Mouse (Mus musculus): Measurements from ENCODE around the gene Htra2. TPM values are rescaled to one million over a fixed set of nuclear protein-coding genes. Genes with fewer than 3 reads are reported as not detected.
A peak's percentile ranks its signal among the peaks of the same experiment; 100 is the strongest.

Htra2 gene
- polyA plus RNA-seq, 1 experiment from 2014 or later: 42.9 TPM

DNA sequence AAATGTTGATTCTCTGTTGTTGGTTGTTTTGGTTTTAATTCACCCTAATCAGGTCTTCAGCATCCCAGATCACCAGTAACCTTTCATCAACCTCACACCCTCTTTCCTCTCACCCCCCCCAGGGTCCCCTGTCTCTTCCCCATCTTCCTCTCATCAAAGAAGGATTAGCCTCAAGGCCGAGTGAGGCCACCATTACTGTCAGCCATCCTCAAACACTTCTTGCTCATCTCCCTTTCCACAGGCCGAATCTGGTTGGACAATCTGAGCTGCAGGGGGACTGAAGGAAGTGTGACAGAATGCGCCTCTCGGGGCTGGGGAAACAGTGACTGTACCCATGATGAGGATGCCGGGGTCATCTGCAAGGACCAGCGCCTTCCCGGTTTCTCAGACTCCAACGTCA is 17.9 kb downstream of the Htra2 start:
- no peak overlapping the region for H3K9ac ChIP-seq
- no peak for ATAC-seq (ENCODE audit: low FRiP score)
- WGBS: 83% methylated on average over 8 of the region's 8 CpGs
- H3K4me2 ChIP-seq (replicated peaks): no peak overlapping the region
- H3K27me3 ChIP-seq (ENCODE audit: control insufficient read depth, insufficient read depth, low read length): peaks cover 28% of the 10 kb centered on the region
- no peak for DNase-seq (ENCODE audit: low spot score)
- H3K36me3 ChIP-seq (replicated peaks; ENCODE audit: control insufficient read depth, insufficient read depth): no peaks in the 10 kb centered on the region
- peaks cover 23% of the 10 kb centered on the region; the same call in 1 of the 2 replicates for H3K4me1 ChIP-seq (replicated peaks; ENCODE audit: control insufficient read depth, insufficient read depth, low read length)
- H3K4me3 ChIP-seq (replicated peaks; ENCODE audit: low read length): no peak overlapping the region
- no peaks in the 10 kb centered on the region for H3K9me3 ChIP-seq (ENCODE audit: control insufficient read depth, low read length)
- H3K27ac ChIP-seq: no peak overlapping the region

DNA sequence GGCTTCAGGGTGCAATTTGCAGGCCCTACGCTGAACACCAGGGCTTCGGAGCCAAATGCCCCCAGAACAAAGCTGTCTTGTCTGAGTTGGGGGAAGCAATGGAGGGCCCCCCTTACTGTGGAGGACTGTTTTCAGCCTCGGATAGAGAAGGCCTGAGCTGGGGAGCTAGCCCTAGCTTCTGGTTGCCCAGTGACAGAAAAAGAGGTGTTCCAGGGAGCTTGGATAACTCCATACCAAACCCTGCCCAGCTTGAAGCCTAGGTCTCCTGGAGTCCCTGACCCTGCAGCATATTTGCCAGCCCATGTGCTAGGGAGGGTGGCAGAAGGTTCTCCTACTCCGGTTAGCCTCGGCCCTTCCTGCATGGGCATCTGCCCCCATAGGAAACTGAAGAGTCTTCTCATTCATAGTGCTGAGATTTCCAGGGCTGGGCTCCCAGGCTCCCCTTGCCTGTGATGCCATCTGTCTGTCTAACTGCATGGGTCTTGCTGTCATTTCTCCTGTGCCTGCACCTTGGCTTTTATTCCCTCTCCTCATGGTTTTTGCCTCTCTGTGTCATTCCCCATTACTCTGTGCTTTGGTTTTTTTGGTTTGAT is 20.5 kb downstream of the Htra2 start:
- Histone ChIP-seq H3K27me3 (ENCODE audit: control insufficient read depth, insufficient read depth, low read length) (peaks cover 43% of the 10 kb centered on the region), H3K9me3 (ENCODE audit: control insufficient read depth, low read length) (no peaks in the 10 kb centered on the region), H3K4me1 (replicated peaks; ENCODE audit: control insufficient read depth, insufficient read depth, low read length) (peaks cover 26% of the 10 kb centered on the region; the same call in 1 of the 2 replicates), H3K4me3 (replicated peaks; ENCODE audit: low read length) (peak overlapping the region; percentile 38), H3K27ac (0 out of 2 replicates have a peak overlapping the region, but pooled peaks have one; percentile 39), H3K9ac (0 out of 2 replicates have a peak overlapping the region, but pooled peaks have one; percentile 44), H3K36me3 (replicated peaks; ENCODE audit: control insufficient read depth, insufficient read depth) (no peaks in the 10 kb centered on the region), H3K4me2 (replicated peaks) (peak overlapping the region; percentile 67)
- ATAC-seq (ENCODE audit: low FRiP score) (no peak), DNase-seq (ENCODE audit: low spot score) (no peak)
- 28% methylated on average over 5 of the region's 5 CpGs for WGBS

DNA sequence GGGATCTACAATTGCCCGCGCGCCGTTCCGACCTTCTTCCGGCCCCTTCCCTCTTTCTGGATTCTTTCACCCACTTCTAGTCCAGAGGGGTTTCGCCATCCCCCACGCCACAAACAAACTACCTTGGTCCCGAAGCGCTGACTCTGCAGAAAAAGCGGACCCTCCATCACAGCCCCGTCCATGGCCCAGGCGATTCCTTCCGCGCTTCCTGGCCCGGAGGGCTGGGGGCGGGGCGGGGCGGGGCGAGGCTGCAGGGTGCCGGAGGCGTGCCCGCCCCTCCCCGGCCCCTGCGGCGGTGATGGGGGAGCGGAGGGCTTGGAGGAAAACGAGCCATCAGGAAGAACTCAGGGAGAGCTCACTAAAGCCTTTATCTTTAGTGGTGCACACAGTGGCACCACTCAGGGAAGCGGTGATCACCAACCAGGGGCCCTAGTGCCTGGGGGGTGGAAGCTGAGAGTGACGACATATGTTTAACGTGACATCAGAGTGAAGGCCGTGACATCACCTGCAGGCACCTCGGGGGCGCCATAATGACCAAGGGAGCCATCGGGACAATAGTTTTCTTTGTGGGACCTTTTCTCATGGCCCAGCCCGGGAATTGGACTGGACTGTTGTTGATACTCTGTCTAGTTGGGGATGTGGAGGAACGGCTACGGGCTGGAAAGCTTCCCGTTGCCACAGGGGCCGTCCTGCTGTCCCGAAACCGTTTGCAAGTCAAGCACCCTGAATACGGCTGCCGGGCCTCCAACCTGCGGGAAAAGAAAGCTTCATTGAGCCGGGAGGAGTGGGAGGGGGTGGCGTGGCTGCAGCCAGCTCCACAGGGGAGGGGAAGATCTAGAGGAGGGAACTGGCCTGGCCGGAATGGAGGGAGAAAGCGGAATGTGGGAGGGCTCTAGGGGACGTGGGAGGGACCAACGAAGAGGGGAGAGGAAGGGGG is 21.6 kb downstream of the Htra2 start, which contains the start of the genes Dok1 and Loxl3:
TSS of gene Dok1 (minus strand) at position 223 of the 937 bp plus-strand sequence.
TSS of gene Loxl3 (plus strand) at position 925 of the 937 bp plus-strand sequence.
- WGBS: under 1% methylated on average over 51 of the region's 51 CpGs

DNA sequence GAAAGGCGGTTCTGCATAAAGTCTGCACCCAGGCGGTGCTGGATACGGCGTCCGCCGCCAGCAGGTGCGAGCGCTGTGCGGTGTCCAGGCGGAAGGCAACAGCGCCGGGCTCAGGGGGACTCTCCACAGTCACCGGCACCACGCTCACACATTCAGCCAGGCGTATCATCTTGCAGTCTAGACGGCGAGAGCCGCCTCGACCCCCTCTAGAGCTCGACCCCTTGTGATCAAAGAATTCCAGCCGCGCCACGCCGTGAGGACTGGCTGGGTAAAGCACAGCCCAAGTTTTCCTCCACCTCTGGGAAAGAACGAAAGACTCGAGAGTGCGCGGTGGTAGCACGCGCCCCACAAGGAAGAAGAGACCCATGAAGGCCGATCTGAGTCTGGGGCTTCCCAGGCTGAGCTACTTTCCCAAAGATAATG is 22.3 kb downstream of the Htra2 start:
- no peak overlapping the region for H3K27ac ChIP-seq
- peak; percentile 31 for DNase-seq (ENCODE audit: low spot score)
- peaks cover 19% of the 10 kb centered on the region; the same call in 1 of the 2 replicates for H3K4me1 ChIP-seq (replicated peaks; ENCODE audit: control insufficient read depth, insufficient read depth, low read length)
- H3K36me3 ChIP-seq (replicated peaks; ENCODE audit: control insufficient read depth, insufficient read depth): no peaks in the 10 kb centered on the region
- H3K4me2 ChIP-seq (replicated peaks): peak overlapping the region; percentile 67
- no peaks in the 10 kb centered on the region for H3K9me3 ChIP-seq (ENCODE audit: control insufficient read depth, low read length)
- 1% methylated on average over 31 of the region's 31 CpGs for WGBS
- peak; percentile 41 for ATAC-seq (ENCODE audit: low FRiP score)
- H3K27me3 ChIP-seq (ENCODE audit: control insufficient read depth, insufficient read depth, low read length): peaks cover 47% of the 10 kb centered on the region
- peak overlapping the region; percentile 38 for H3K4me3 ChIP-seq (replicated peaks; ENCODE audit: low read length)
- peak overlapping the region; percentile 44 for H3K9ac ChIP-seq

More for the DNA sequence above, 21.6 kb downstream of the Htra2 start, which contains the start of the genes Dok1 and Loxl3:
- peak within 1 kb of the TSS; percentile 67 for H3K4me2 ChIP-seq (replicated peaks)
- DNase-seq (ENCODE audit: low spot score) (peak; percentile 55), ATAC-seq (ENCODE audit: low FRiP score) (peak; percentile 52)
- peaks cover 23% of the 10 kb centered on the region; the same call in 1 of the 2 replicates for H3K4me1 ChIP-seq (replicated peaks; ENCODE audit: control insufficient read depth, insufficient read depth, low read length)
- no peaks in the 10 kb centered on the region for H3K36me3 ChIP-seq (replicated peaks; ENCODE audit: control insufficient read depth, insufficient read depth)
- no peaks in the 10 kb centered on the region for H3K9me3 ChIP-seq (ENCODE audit: control insufficient read depth, low read length)
- peaks cover 47% of the 10 kb centered on the region for H3K27me3 ChIP-seq (ENCODE audit: control insufficient read depth, insufficient read depth, low read length)
- H3K9ac ChIP-seq: peak within 1 kb of the TSS; percentile 44
- 0 out of 2 replicates have a peak within 1 kb of the TSS, but pooled peaks have one; percentile 39 for H3K27ac ChIP-seq
- peak within 1 kb of the TSS; percentile 38 for H3K4me3 ChIP-seq (replicated peaks; ENCODE audit: low read length)

DNA sequence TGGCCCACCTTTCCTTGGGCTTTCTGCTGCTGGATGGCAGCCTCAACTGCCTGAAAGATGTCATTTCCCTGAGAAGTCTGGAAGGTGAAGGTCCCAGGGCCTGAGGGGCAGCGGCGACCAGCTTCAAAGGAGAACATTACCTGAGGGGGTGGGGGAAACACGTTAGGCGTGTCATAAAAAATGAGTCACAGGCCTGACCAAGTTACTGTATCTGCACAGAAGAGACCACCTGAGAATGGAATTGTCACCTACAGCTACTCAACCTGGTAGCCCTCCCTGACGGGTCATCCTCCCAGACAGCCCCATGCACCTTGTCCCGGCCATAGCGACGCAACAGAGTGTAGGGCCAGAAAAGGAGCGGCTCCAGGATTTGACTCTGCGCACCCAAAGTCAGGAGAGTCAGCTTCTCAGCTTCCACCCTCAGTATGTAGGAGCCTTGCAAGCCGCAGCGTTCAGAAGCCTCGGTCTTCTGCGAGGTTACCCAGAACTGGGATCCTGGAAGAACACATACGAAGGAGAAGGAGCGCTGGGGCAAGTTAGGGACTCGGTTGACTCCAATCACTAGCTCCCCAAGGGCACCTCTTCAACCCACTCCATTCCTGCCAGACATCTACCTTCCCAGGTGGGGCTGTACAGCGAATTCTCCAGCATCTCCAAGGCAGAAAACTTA is 23.0 kb downstream of the Htra2 start:
- Histone ChIP-seq H3K4me2 (replicated peaks) (peak overlapping the region; percentile 67), H3K4me3 (replicated peaks; ENCODE audit: low read length) (peak overlapping the region; percentile 38), H3K9ac (peak overlapping the region; percentile 44; the same call in 1 of the 2 replicates), H3K9me3 (ENCODE audit: control insufficient read depth, low read length) (no peaks in the 10 kb centered on the region), H3K4me1 (replicated peaks; ENCODE audit: control insufficient read depth, insufficient read depth, low read length) (peaks cover 19% of the 10 kb centered on the region; the same call in 1 of the 2 replicates), H3K27ac (no peak overlapping the region), H3K36me3 (replicated peaks; ENCODE audit: control insufficient read depth, insufficient read depth) (no peaks in the 10 kb centered on the region), H3K27me3 (ENCODE audit: control insufficient read depth, insufficient read depth, low read length) (peaks cover 47% of the 10 kb centered on the region)
- 13% methylated on average over 18 of the region's 18 CpGs for WGBS
- ATAC-seq (ENCODE audit: low FRiP score) (no peak), DNase-seq (ENCODE audit: low spot score) (no peak)

DNA sequence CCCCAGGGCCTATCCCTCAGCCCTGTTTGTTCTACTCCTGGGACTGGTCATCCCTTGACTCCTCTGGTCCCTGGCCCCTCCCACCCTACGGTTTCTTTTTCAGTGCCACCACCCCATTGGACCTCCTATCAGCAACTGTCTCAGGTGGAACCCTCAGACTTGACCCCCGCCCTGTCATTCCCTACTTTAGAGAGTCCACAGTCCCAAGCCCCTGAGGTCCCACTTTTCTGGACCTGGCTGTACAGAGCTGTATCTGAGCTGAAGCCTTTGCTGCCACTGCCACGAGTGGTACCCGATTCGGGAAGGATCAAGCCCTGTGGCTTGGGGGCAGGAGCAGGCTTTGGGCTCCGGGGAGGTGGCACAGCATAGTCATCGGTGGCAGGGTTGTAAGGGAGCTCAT is 24.0 kb downstream of the Htra2 start:
- peaks cover 19% of the 10 kb centered on the region; the same call in 1 of the 2 replicates for H3K4me1 ChIP-seq (replicated peaks; ENCODE audit: control insufficient read depth, insufficient read depth, low read length)
- no peak overlapping the region for H3K9ac ChIP-seq
- 58% methylated on average over 7 of the region's 7 CpGs for WGBS
- DNase-seq (ENCODE audit: low spot score): no peak
- H3K27ac ChIP-seq: no peak overlapping the region
- H3K36me3 ChIP-seq (replicated peaks; ENCODE audit: control insufficient read depth, insufficient read depth): no peaks in the 10 kb centered on the region
- no peak for ATAC-seq (ENCODE audit: low FRiP score)
- peaks cover 47% of the 10 kb centered on the region for H3K27me3 ChIP-seq (ENCODE audit: control insufficient read depth, insufficient read depth, low read length)
- no peak overlapping the region for H3K4me2 ChIP-seq (replicated peaks)
- no peaks in the 10 kb centered on the region for H3K9me3 ChIP-seq (ENCODE audit: control insufficient read depth, low read length)
- no peak overlapping the region for H3K4me3 ChIP-seq (replicated peaks; ENCODE audit: low read length)

DNA sequence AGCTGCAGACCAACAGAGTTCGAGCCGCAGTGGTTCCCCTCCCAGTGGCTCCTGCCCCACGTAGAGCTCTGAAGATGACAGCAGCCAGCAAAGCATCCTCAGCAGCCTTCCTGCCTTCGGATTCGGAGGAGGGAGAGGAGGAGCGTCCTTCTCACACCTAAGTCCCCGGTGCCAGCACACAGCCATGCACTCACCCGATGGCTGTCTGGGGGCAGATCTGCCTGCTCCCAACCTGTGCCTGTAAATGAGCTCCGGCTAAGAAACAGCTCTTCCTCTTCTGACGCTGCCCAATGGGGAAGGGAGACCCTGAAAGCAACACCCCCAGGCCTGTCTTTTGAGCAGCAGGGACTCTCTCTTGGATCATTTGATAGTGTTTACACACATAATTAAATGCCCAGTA is 25.3 kb downstream of the Htra2 start:
- Histone ChIP-seq H3K27me3 (ENCODE audit: control insufficient read depth, insufficient read depth, low read length) (peaks cover 45% of the 10 kb centered on the region), H3K27ac (no peak overlapping the region), H3K36me3 (replicated peaks; ENCODE audit: control insufficient read depth, insufficient read depth) (no peaks in the 10 kb centered on the region), H3K9ac (no peak overlapping the region), H3K4me2 (replicated peaks) (no peak overlapping the region), H3K4me1 (replicated peaks; ENCODE audit: control insufficient read depth, insufficient read depth, low read length) (peaks cover 19% of the 10 kb centered on the region; the same call in 1 of the 2 replicates), H3K9me3 (ENCODE audit: control insufficient read depth, low read length) (no peaks in the 10 kb centered on the region), H3K4me3 (replicated peaks; ENCODE audit: low read length) (no peak overlapping the region)
- DNase-seq (ENCODE audit: low spot score) (no peak), ATAC-seq (ENCODE audit: low FRiP score) (no peak)
- WGBS: 20% methylated on average over 10 of the region's 10 CpGs

DNA sequence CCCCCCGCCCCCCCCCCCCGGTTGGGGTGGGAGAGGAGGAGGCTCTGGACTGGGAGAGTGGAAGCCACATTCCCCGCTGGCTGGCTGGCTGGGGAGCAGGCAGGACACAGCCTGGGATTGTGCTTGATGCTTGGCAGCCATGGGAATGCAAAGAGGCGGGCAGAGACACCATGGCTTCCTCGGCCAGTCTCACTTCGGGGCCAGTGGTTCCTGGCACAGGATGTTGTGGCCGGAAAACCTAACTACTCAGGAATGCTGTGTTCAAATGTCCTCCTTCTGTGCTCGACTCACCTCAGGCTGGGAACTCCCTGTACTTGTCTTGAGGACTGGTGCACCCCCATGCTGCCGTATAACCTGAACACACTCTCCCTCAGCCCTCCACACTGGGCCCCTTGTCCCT is 27.4 kb downstream of the Htra2 start:
- H3K4me3 ChIP-seq (replicated peaks; ENCODE audit: low read length): no peak overlapping the region
- H3K36me3 ChIP-seq (replicated peaks; ENCODE audit: control insufficient read depth, insufficient read depth): no peaks in the 10 kb centered on the region
- H3K9me3 ChIP-seq (ENCODE audit: control insufficient read depth, low read length): no peaks in the 10 kb centered on the region
- no peak for ATAC-seq (ENCODE audit: low FRiP score)
- H3K27ac ChIP-seq: no peak overlapping the region
- WGBS: 68% methylated on average over 7 of the region's 9 CpGs
- no peak overlapping the region for H3K9ac ChIP-seq
- DNase-seq (ENCODE audit: low spot score): no peak
- H3K4me1 ChIP-seq (replicated peaks; ENCODE audit: control insufficient read depth, insufficient read depth, low read length): peaks cover 6% of the 10 kb centered on the region; the same call in 1 of the 2 replicates
- no peak overlapping the region for H3K4me2 ChIP-seq (replicated peaks)
- peaks cover 24% of the 10 kb centered on the region for H3K27me3 ChIP-seq (ENCODE audit: control insufficient read depth, insufficient read depth, low read length)

All from hindbrain, embryonic 14.5 days (tissue).